Mouse (Mus musculus): ENCODE results near the gene Caskin1.

- TF ChIP-seq CTCF (IDR thresholded peaks at IDR 0.05) = no peak
- no peak for TF ChIP-seq EP300 (IDR thresholded peaks at IDR 0.05)
Measured at GRCm38 (mm10) chr17:24546234-24546633, 57.8 kb downstream of the Caskin1 start.

Measured in lung, postnatal 0 days (tissue).